19 mouse cellular contexts compared by ENCODE assay signal in genomic region chr13:55479929-55480328, GRCm38 (mm10). TPM values are rescaled to one million over a fixed set of nuclear protein-coding genes. Genes with fewer than 3 reads are reported as not detected.
"Had no signal": no experiment of that assay in that cellular context is flagged by ENCODE, and none has a peak within 500 bp of the region (broad histone marks: within the 10 kb centered on the region; RNA-seq: fewer than 3 reads in every experiment).

No protein-coding gene starts in this region.

- H3K4me2 ChIP-seq: lung, embryonic 14.5 days; midbrain, embryonic 12.5 days had no signal

- DNase-seq: lung, adult 18-20 months; lung, embryonic 14.5 days; lung, postnatal 10 days; lung, postnatal 4 days; midbrain, embryonic 14.5 days; retina, postnatal 1 day; right cerebral cortex, adult 18-20 months; right cerebral cortex, postnatal 25 days; right cerebral cortex, postnatal 4 days; spleen, adult 18-20 months; thymus, adult 18-20 months; thymus, postnatal 14 days; thymus, postnatal 36 days had no signal

- H3K4me3 ChIP-seq: midbrain, embryonic 10.5 days; midbrain, embryonic 12.5 days; myocyte had no signal

- H3K27me3 ChIP-seq: midbrain, embryonic 12.5 days had no signal

- H3K27ac ChIP-seq: midbrain, embryonic 10.5 days; midbrain, embryonic 12.5 days had no signal

- H3K9ac ChIP-seq: lung, embryonic 14.5 days; midbrain, embryonic 12.5 days had no signal

- ATAC-seq: midbrain, embryonic 16.5 days had no signal

- H3K9me3 ChIP-seq: midbrain, embryonic 10.5 days; midbrain, embryonic 12.5 days had no signal

RNA-seq across cellular contexts. Expression of gene Dbn1, which starts 8.0 kb away (rescaled TPM):
- total RNA-seq: megakaryocyte-erythroid progenitor cell, adult 5-6 weeks had no signal

RNA-seq across cellular contexts. Expression of gene Prr7, which starts 15.9 kb away (rescaled TPM):
- total RNA-seq: megakaryocyte-erythroid progenitor cell, adult 5-6 weeks had no signal
- polyA plus RNA-seq: liver, embryonic 16.5 days had no signal
